ENCODE assay signal across 10 mouse cellular contexts in the genomic region with DNA sequence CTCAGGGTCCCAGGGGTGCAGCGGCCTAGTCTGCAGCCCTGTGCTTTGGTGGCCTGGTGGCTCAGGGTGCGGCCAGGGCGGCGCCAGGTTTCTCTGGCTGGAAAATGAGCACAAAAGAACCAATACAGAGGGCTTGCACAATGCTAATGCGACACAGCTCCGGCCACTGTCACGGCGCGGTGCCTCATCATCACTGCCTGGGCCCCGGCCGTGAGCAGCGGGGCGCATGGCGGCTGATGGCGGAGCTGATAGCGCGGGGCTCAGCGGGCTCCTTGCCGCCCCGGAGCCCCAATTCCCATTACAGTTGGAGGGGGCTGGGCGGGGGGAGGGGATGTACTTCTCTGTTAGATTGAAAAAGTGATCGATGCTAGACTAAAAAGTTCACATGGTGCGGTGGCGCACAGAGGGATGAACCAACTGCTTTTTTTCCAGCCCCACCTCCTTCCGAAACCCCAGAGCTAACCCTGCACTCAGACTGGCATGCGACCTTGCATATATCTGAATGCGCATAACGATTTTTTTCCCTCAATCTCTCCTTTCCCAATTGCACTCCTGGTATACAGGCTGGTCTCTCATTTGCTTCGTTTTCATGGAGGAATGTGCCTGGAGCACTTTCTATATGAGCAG. TPM values are rescaled to one million over a fixed set of nuclear protein-coding genes. Genes with fewer than 3 reads are reported as not detected.
DNase-seq lines count a peak whose midpoint lies in the region; ATAC-seq and TF ChIP-seq lines count a peak whose summit lies in the region.
"Had no signal": no experiment of that assay in that cellular context is flagged by ENCODE, and none has a peak within 500 bp of the region (broad histone marks: within the 10 kb centered on the region; RNA-seq: fewer than 3 reads in every experiment).

No protein-coding gene starts in this region.

- intact Hi-C loops in heart, postnatal 10 days (cut with DNase I), result no loop called here
- intact Hi-C loops in gastrocnemius, adult 2 months (cut with DNase I), result no loop called here

- H3K4me3 ChIP-seq in heart, embryonic 10.5 days, result peak overlapping the region; percentile 53
- H3K4me3 ChIP-seq in hindbrain, postnatal 0 days (ENCODE audit: low read length), result peak overlapping the region; percentile 29
- peak overlapping the region; percentile 24 for H3K4me3 ChIP-seq in midbrain, embryonic 14.5 days (replicated peaks; ENCODE audit: low read depth, low read length)
- H3K4me3 ChIP-seq in gastrocnemius, adult 2 months, result no peak overlapping the region

- H3K9me3 ChIP-seq in heart, embryonic 10.5 days, result no peaks in the 10 kb centered on the region
- H3K9me3 ChIP-seq in hindbrain, postnatal 0 days (ENCODE audit: low read length), result no peaks in the 10 kb centered on the region
- no peaks in the 10 kb centered on the region for H3K9me3 ChIP-seq in midbrain, embryonic 14.5 days (ENCODE audit: control insufficient read depth, low read length)

- no peaks in the 10 kb centered on the region for H3K36me3 ChIP-seq in heart, embryonic 10.5 days
- H3K36me3 ChIP-seq in hindbrain, postnatal 0 days (ENCODE audit: insufficient read depth, low read length), result no peaks in the 10 kb centered on the region
- H3K36me3 ChIP-seq in midbrain, embryonic 14.5 days (ENCODE audit: control insufficient read depth, insufficient read depth, low read length), result no peaks in the 10 kb centered on the region

- DNase-seq in heart, embryonic 10.5 days (ENCODE audit: low spot score), result no peak
- no peak for DNase-seq in heart, postnatal 10 days
- peak; percentile 47 for DNase-seq in embryo, embryonic 11 days
- peak; percentile 11 for DNase-seq in hindbrain, postnatal 0 days (ENCODE audit: low spot score)
- DNase-seq in midbrain, embryonic 14.5 days, result peak; percentile 55
- DNase-seq in c-Kit-positive CD71-positive TER-119-positive erythroid progenitor cells, embryonic 14.5 days (ENCODE audit: low spot score), result no peak
- DNase-seq in gastrocnemius, adult 2 months, result no peak
- DNase-seq in layer of hippocampus, adult 8-10 months (ENCODE audit: low spot score in 2 of 2), result no peak
- DNase-seq: adrenal gland, adult 8-10 months had no signal

- peaks cover 15% of the 10 kb centered on the region for H3K27me3 ChIP-seq in heart, embryonic 10.5 days (ENCODE audit: insufficient read depth, poor library complexity, severe bottlenecking)
- no peaks in the 10 kb centered on the region for H3K27me3 ChIP-seq in hindbrain, postnatal 0 days (ENCODE audit: insufficient read depth, low read length)
- no peaks in the 10 kb centered on the region for H3K27me3 ChIP-seq in midbrain, embryonic 14.5 days (ENCODE audit: control insufficient read depth, insufficient read depth, low read length)

- no peak for TF ChIP-seq CTCF in hindbrain, postnatal 0 days (IDR thresholded peaks at IDR 0.05; ENCODE audit: low read depth)
- TF ChIP-seq CTCF in gastrocnemius, adult 2 months (IDR thresholded peaks at IDR 0.05), result no peak

- peak overlapping the region; percentile 67 for H3K4me2 ChIP-seq in hindbrain, postnatal 0 days (ENCODE audit: low read depth, low read length)
- H3K4me2 ChIP-seq in midbrain, embryonic 14.5 days (ENCODE audit: low read length), result peak overlapping the region; percentile 58

- peak overlapping the region; percentile 33; the same call in 1 of the 2 replicates for H3K9ac ChIP-seq in hindbrain, postnatal 0 days (replicated peaks; ENCODE audit: low read length)
- peak overlapping the region; percentile 37 for H3K9ac ChIP-seq in midbrain, embryonic 14.5 days (replicated peaks; ENCODE audit: low read length)

- peaks cover 16% of the 10 kb centered on the region for H3K4me1 ChIP-seq in heart, embryonic 10.5 days
- no peaks in the 10 kb centered on the region for H3K4me1 ChIP-seq in hindbrain, postnatal 0 days (ENCODE audit: insufficient read depth, low read length)
- peaks cover 7% of the 10 kb centered on the region for H3K4me1 ChIP-seq in midbrain, embryonic 14.5 days (ENCODE audit: control insufficient read depth, insufficient read depth, low read length)

- 10% methylated on average over 29 of the region's 29 CpGs for WGBS in heart, embryonic 10.5 days
- 5% methylated on average over 27 of the region's 29 CpGs for WGBS in hindbrain, postnatal 0 days
- 5% methylated on average over 29 of the region's 29 CpGs for WGBS in midbrain, embryonic 14.5 days

- H3K27ac ChIP-seq in heart, embryonic 10.5 days, result peak overlapping the region; percentile 76
- no peak overlapping the region for H3K27ac ChIP-seq in hindbrain, postnatal 0 days
- H3K27ac ChIP-seq in midbrain, embryonic 14.5 days (replicated peaks; ENCODE audit: low read depth, low read length), result no peak overlapping the region
- H3K27ac ChIP-seq in gastrocnemius, adult 2 months, result no peak overlapping the region

- peak; percentile 38; the same call in 1 of the 2 replicates for ATAC-seq in hindbrain, postnatal 0 days
- no peak for ATAC-seq in midbrain, embryonic 14.5 days (ENCODE audit: low FRiP score, low TSS enrichment)

RNA-seq across cellular contexts. Expression of a gene that starts 54.7 kb away (rescaled TPM):
- not detected in 2 replicates for polyA plus RNA-seq in heart, embryonic 10.5 days (2016; fragmentation: Nextera tagmentation; extraction: Ambion mirVana)
- not detected for total RNA-seq in heart, postnatal 10 days (2021)
- total RNA-seq in hindbrain, postnatal 0 days (2014; rRNA removed), result not detected in 2 replicates
- polyA plus RNA-seq in hindbrain, postnatal 0 days (2015; fragmentation: Nextera tagmentation; extraction: Ambion mirVana), result not detected in 2 replicates
- not detected in 2 replicates for polyA plus RNA-seq in midbrain, embryonic 14.5 days (2014; fragmentation: Nextera tagmentation; extraction: Ambion mirVana)
- total RNA-seq in gastrocnemius, adult 2 months (2021), result not detected
- under 1 TPM in 1 of 4 experiments, not detected in 3; 0.70 TPM for total RNA-seq in layer of hippocampus, adult 8-10 months (2022)
- total RNA-seq: adrenal gland, adult 8-10 months had no signal
- polyA plus RNA-seq: frontal cortex, adult 2 months had no signal

RNA-seq across cellular contexts. Expression of a gene that starts 55.3 kb away (rescaled TPM):
- polyA plus RNA-seq in heart, embryonic 10.5 days (2016; fragmentation: Nextera tagmentation; extraction: Ambion mirVana), result 37.6 and 40.9 TPM in 2 replicates
- 10 to 100 TPM; 53.3 to 54.2 TPM for total RNA-seq in heart, postnatal 10 days (2021)
- 41.4 and 49.1 TPM in 2 replicates for total RNA-seq in hindbrain, postnatal 0 days (2014; rRNA removed)
- polyA plus RNA-seq in hindbrain, postnatal 0 days (2015; fragmentation: Nextera tagmentation; extraction: Ambion mirVana), result 39.7 and 42.3 TPM in 2 replicates
- 47.3 and 53.6 TPM in 2 replicates for polyA plus RNA-seq in midbrain, embryonic 14.5 days (2014; fragmentation: Nextera tagmentation; extraction: Ambion mirVana)
- total RNA-seq in gastrocnemius, adult 2 months (2021), result 10 to 100 TPM; 20.0 to 23.3 TPM
- total RNA-seq in layer of hippocampus, adult 8-10 months (2022), result 10 to 100 TPM; 57.8 to 68.5 (median 59.3) TPM

Comparison
In these comparisons a context has a peak if more than half of its experiments do, and no peak if none do; other contexts are left out.
1. DNase-seq: peak in embryo, embryonic 11 days (single experiment), hindbrain, postnatal 0 days (single experiment) and midbrain, embryonic 14.5 days (single experiment); none in heart, embryonic 10.5 days (single experiment), heart, postnatal 10 days (0 of 2), c-Kit-positive CD71-positive TER-119-positive erythroid progenitor cells, embryonic 14.5 days (single experiment), gastrocnemius, adult 2 months (single experiment) and layer of hippocampus, adult 8-10 months (0 of 2).